Mouse (Mus musculus): Measurements from ENCODE around the gene Mroh2b. TPM values are rescaled to one million over a fixed set of nuclear protein-coding genes. Genes with fewer than 3 reads are reported as not detected.

Mroh2b gene
- polyA plus RNA-seq, 1 experiment from 2014 or later: not detected

Other genes with a start within 250 kb of the Mroh2b start
- gene C6, start 171.6 kb upstream of the Mroh2b start, polyA plus RNA-seq (2014; fragmentation: Nextera tagmentation; extraction: Ambion mirVana): not detected in 2 replicates
- 0.13 and 0.16 TPM in 2 replicates for gene C7, start 165.0 kb downstream of the Mroh2b start, polyA plus RNA-seq (2014; fragmentation: Nextera tagmentation; extraction: Ambion mirVana)
- gene Card6, start 209.8 kb downstream of the Mroh2b start, polyA plus RNA-seq (2014; fragmentation: Nextera tagmentation; extraction: Ambion mirVana): 0.36 and 0.86 TPM in 2 replicates
- gene Rpl37, start 217.9 kb downstream of the Mroh2b start, polyA plus RNA-seq (2014; fragmentation: Nextera tagmentation; extraction: Ambion mirVana): 446 and 522 TPM in 2 replicates
- 14.9 and 19.7 TPM in 2 replicates for gene Prkaa1, start 245.1 kb downstream of the Mroh2b start, polyA plus RNA-seq (2014; fragmentation: Nextera tagmentation; extraction: Ambion mirVana)

All from midbrain, embryonic 14.5 days (tissue).